In the genomic region with DNA sequence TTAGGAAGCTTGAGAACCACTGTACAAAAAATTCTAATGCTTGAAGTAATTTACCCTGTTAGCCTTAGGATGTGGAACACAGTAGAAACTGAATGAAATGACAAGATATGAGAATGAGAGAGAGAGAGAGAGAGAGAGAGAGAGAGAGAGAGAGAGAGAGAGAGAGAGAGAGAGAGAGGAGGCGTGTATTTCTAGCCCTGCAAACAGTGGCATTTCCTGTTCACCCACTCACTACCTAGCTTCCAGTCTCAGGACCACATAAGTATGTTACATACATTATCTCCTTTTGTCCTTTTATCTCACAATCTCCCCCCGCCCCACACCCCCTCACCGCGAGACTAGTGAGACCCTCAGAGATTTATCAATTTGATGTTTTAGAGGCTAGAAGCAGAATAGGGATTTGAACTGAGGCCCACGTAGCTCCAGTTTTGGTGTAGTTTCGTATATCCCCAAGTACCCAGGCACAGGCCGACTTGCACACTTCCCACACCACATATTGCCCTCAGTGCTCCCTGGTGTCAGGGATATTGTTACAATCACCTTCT, we compare ENCODE assay signal across 11 mouse cellular contexts. TPM values are rescaled to one million over a fixed set of nuclear protein-coding genes. Genes with fewer than 3 reads are reported as not detected.
DNase-seq lines count a peak whose midpoint lies in the region; ATAC-seq and TF ChIP-seq lines count a peak whose summit lies in the region.
"Had no signal": no experiment of that assay in that cellular context is flagged by ENCODE, and none has a peak within 500 bp of the region (broad histone marks: within the 10 kb centered on the region; RNA-seq: fewer than 3 reads in every experiment).

No protein-coding gene starts in this region.

- H3K9ac ChIP-seq in kidney, embryonic 16.5 days (replicated peaks; ENCODE audit: low read length): no peak overlapping the region

- ATAC-seq in kidney, embryonic 16.5 days (ENCODE audit: low FRiP score, low TSS enrichment): no peak
- peak; percentile 52 for ATAC-seq in CD4-positive, CD25-positive, alpha-beta regulatory T cell, adult 4 months
- peak; percentile 7; the same call in 1 of the 2 replicates for ATAC-seq in megakaryocyte progenitor cell, adult 5-6 weeks (replicated peaks; ENCODE audit: poor library complexity)

- H3K4me2 ChIP-seq in kidney, embryonic 16.5 days (replicated peaks; ENCODE audit: low read depth, low read length): no peak overlapping the region

- H3K27ac ChIP-seq in kidney, embryonic 16.5 days (ENCODE audit: low read length): peak overlapping the region; percentile 20; the same call in 1 of the 2 replicates
- peak overlapping the region; percentile 40; the same call in 1 of the 2 replicates for H3K27ac ChIP-seq in embryonic facial prominence, embryonic 10.5 days (replicated peaks)
- no peak overlapping the region; the same call in 1 of the 2 replicates for H3K27ac ChIP-seq in left cerebral cortex, adult 2 months

- no peaks in the 10 kb centered on the region for H3K27me3 ChIP-seq in kidney, embryonic 16.5 days (ENCODE audit: insufficient read depth, low read length)
- H3K27me3 ChIP-seq in embryonic facial prominence, embryonic 10.5 days (replicated peaks; ENCODE audit: low read depth, poor library complexity, severe bottlenecking): no peaks in the 10 kb centered on the region

- H3K36me3 ChIP-seq in kidney, embryonic 16.5 days (ENCODE audit: insufficient read depth, low read length): no peaks in the 10 kb centered on the region
- H3K36me3 ChIP-seq in embryonic facial prominence, embryonic 10.5 days (replicated peaks): no peaks in the 10 kb centered on the region

- H3K4me1 ChIP-seq in kidney, embryonic 16.5 days (ENCODE audit: insufficient read depth, low read length): peaks cover 28% of the 10 kb centered on the region
- peaks cover 43% of the 10 kb centered on the region for H3K4me1 ChIP-seq in embryonic facial prominence, embryonic 10.5 days

- intact Hi-C loops in left cerebral cortex, adult 2 months (cut with DNase I): loop anchor here (5.0 kb wide), 1 partner anchor 74 kb away; no protein-coding TSS in a partner anchor

- H3K9me3 ChIP-seq in kidney, embryonic 16.5 days (ENCODE audit: low read length): peaks cover 2% of the 10 kb centered on the region; the same call in 1 of the 2 replicates
- no peaks in the 10 kb centered on the region for H3K9me3 ChIP-seq in embryonic facial prominence, embryonic 10.5 days

- 73% methylated on average over 7 of the region's 7 CpGs for WGBS in kidney, embryonic 16.5 days
- 87% methylated on average over 7 of the region's 7 CpGs for WGBS in embryonic facial prominence, embryonic 10.5 days

- no peak overlapping the region for H3K4me3 ChIP-seq in kidney, embryonic 16.5 days (ENCODE audit: low read length)
- H3K4me3 ChIP-seq in embryonic facial prominence, embryonic 10.5 days: no peak overlapping the region
- H3K4me3 ChIP-seq in left cerebral cortex, adult 2 months: no peak overlapping the region
- H3K4me3 ChIP-seq: erythroblast, embryonic 14.5 days had no signal

- DNase-seq in kidney, adult 8-10 months: no peak
- no peak for DNase-seq in embryonic facial prominence, embryonic 10.5 days (ENCODE audit: low spot score)
- DNase-seq in T-cell, adult 2 months (ENCODE audit: low spot score): no peak
- DNase-seq in left cerebral cortex, adult 2 months (ENCODE audit: extremely low spot score in 1 of 2, low spot score in 2 of 2): no peak
- no peak for DNase-seq in cerebellum, postnatal 4 days (ENCODE audit: low spot score in 2 of 2)
- DNase-seq: gastrocnemius, postnatal 14 days; kidney, adult 9 months had no signal

- TF ChIP-seq CTCF in left cerebral cortex, adult 2 months (IDR thresholded peaks at IDR 0.05): no peak

RNA-seq across cellular contexts. Expression of a gene that starts 21.7 kb away (rescaled TPM):
- 87.9 and 95.9 TPM in 2 replicates for polyA plus RNA-seq in kidney, embryonic 16.5 days (2015; fragmentation: Nextera tagmentation; extraction: Ambion mirVana)
- polyA plus RNA-seq in CD4-positive, CD25-positive, alpha-beta regulatory T cell, adult 4 months (2017; shearing (Covaris generic)): 10 to 100 TPM; 23.4 to 38.0 TPM
- polyA plus RNA-seq in embryonic facial prominence, embryonic 10.5 days (2016; fragmentation: Nextera tagmentation; extraction: Ambion mirVana): 122 and 131 TPM in 2 replicates
- 23.6 and 24.7 TPM in 2 replicates for total RNA-seq in megakaryocyte progenitor cell, adult 5-6 weeks (2015)
- total RNA-seq in megakaryocyte progenitor cell, adult 5-6 weeks (2017): 19.7 and 19.9 TPM in 2 replicates
- 100 to 1,000 TPM; 101 to 116 TPM for total RNA-seq in left cerebral cortex, adult 2 months (2021)
